Mouse (Mus musculus): Measurements from ENCODE around the gene Galp. TPM values are rescaled to one million over a fixed set of nuclear protein-coding genes. Genes with fewer than 3 reads are reported as not detected.
"Not testable (repeated sequence)": the region's sequence is repeated elsewhere in the genome, so short reads cannot be mapped to it uniquely, and the experiment has no call there.

Galp gene
- total RNA-seq, 2 experiments from 2014 or later = not detected

GRCm38 (mm10) chr7:6258232-6259220, 61.6 kb downstream of the Galp start:
- DNase-seq = no peak

GRCm38 (mm10) chr7:6260004-6260403, 63.1 kb downstream of the Galp start:
- not testable (repeated sequence) for DNase-seq

- DNase-seq = no peak
Measured at GRCm38 (mm10) chr7:6262120-6262519, 65.2 kb downstream of the Galp start.

- DNase-seq = no peak
Measured at GRCm38 (mm10) chr7:6262984-6263383, 66.1 kb downstream of the Galp start.

GRCm38 (mm10) chr7:6265695-6266094, 68.8 kb downstream of the Galp start:
- peak in 1 of 2 experiments; percentile 5 for DNase-seq

Other genes starting within 250 kb of the Galp start
- gene Vmn1r65, start 186.1 kb upstream of the Galp start, total RNA-seq (2021) = not detected
- not detected for gene Nlrp4c, start 151.9 kb upstream of the Galp start, total RNA-seq (2021)
- gene Zfp787, start 41.1 kb upstream of the Galp start, total RNA-seq (2021) = 10 to 100 TPM; 31.3 to 32.3 TPM
- 10 to 100 TPM; 12.3 to 13.6 TPM for gene Zfp444, start 24.9 kb upstream of the Galp start, total RNA-seq (2021)
- gene Zscan5b, start 25.2 kb downstream of the Galp start, total RNA-seq (2021) = not detected
- gene Epp13, start 55.6 kb downstream of the Galp start, total RNA-seq (2021) = not detected
- gene Zfp667, start 89.5 kb downstream of the Galp start, total RNA-seq (2021) = 1 to 10 TPM; 2.7 to 3.7 TPM
- gene Zfp583, start 134.2 kb downstream of the Galp start, total RNA-seq (2021) = 1 to 10 TPM; 2.9 to 3.0 TPM
- under 1 TPM; 0.22 to 0.36 TPM for gene Gm3854, start 146.7 kb downstream of the Galp start, total RNA-seq (2021)
- 1 to 10 TPM; 2.2 to 2.5 TPM for gene Zfp78, start 166.2 kb downstream of the Galp start, total RNA-seq (2021)
- gene Zfp28, start 186.2 kb downstream of the Galp start, total RNA-seq (2021) = 1 to 10 TPM; 2.8 to 3.7 TPM
- not detected for gene Smim17, start 201.6 kb downstream of the Galp start, total RNA-seq (2021)
- not detected for gene Gm20715, start 213.2 kb downstream of the Galp start, total RNA-seq (2021)
- gene Olfr1344, start 241.6 kb downstream of the Galp start, total RNA-seq (2021) = not detected